Mouse (Mus musculus) hindbrain, postnatal 0 days (tissue): ENCODE data around the gene Pgm5. TPM values are rescaled to one million over a fixed set of nuclear protein-coding genes. Genes with fewer than 3 reads are reported as not detected.

Experiments
- ATAC-seq: fragments of 200-750 bp; cut with Nextera tagmentation; 2 replicates; pipeline ENCODE4 v1.8.0; 2017; ENCODE audit warnings: mild to moderate bottlenecking, moderate TSS enrichment, moderate library complexity
- DNase-seq: peaks from one replicate; pipeline ENCODE4 v3.0.0-alpha.2; 2015; ENCODE audit warnings: low spot score
- H3K27ac ChIP-seq: fragments of 300-500 bp; sonication (generic); 2 replicates; pipeline ENCODE4 v1.5.1; 2014; ENCODE audit warnings: mild to moderate bottlenecking
- H3K27me3 ChIP-seq: fragments of 300-500 bp; sonication (generic); 2 replicates; pipeline ENCODE4 v1.6.1; 2014; ENCODE audit warnings: low read length, mixed read lengths; ENCODE audit not compliant: insufficient read depth
- H3K36me3 ChIP-seq: fragments of 300-500 bp; sonication (generic); 2 replicates; pipeline ENCODE4 v1.6.1; 2014; ENCODE audit warnings: low read length, mixed read lengths; ENCODE audit not compliant: insufficient read depth
- H3K4me1 ChIP-seq: fragments of 300-500 bp; sonication (generic); 2 replicates; pipeline ENCODE4 v1.6.1; 2014; ENCODE audit warnings: antibody characterized with exemption, low read length, mixed read lengths; ENCODE audit not compliant: insufficient read depth
- H3K4me2 ChIP-seq: fragments of 300-500 bp; sonication (generic); 2 replicates; pipeline ENCODE4 v1.6.1; 2014; ENCODE audit warnings: low read depth, mild to moderate bottlenecking, low read length, moderate library complexity, mixed read lengths
- H3K4me3 ChIP-seq: fragments of 300-500 bp; sonication (generic); 2 replicates; pipeline ENCODE4 v1.5.1; 2014; ENCODE audit warnings: low read length
- H3K9ac ChIP-seq: fragments of 300-500 bp; sonication (generic); replicated peaks from 2 replicates; pipeline ENCODE4 v1.6.1; 2014; ENCODE audit warnings: mild to moderate bottlenecking, low read length, moderate library complexity, mixed read lengths
- H3K9me3 ChIP-seq: fragments of 300-500 bp; sonication (generic); 2 replicates; pipeline ENCODE4 v1.6.1; 2016; ENCODE audit warnings: low read length, mixed read lengths
- CTCF ChIP-seq: IDR thresholded peaks from 2 replicates; pipeline ENCODE4 v1.5.1; 2016; ENCODE audit warnings: antibody characterized with exemption, control low read depth, low read depth
- WGBS: fragments of 180-500 bp; shearing (Covaris S2); extraction: QIAGEN DNeasy Blood & Tissue Kit; methylation state at CpG from one replicate; pipeline ENCODE4 v1.1.7; 2014; 5-methylcytosine and 5-hydroxymethylcytosine counted together
- polyA plus RNA-seq: library from polyadenylated mRNA; unstranded; fragments of >200 nt; fragmentation: Nextera tagmentation; extraction: Ambion mirVana; gene quantifications from 2 replicates; pipeline ENCODE4 v1.2.1, GENCODE M21; 2015
- total RNA-seq: library from RNA; depleted of rRNA; stranded (reverse); fragments of >200 nt; gene quantifications from 2 replicates; pipeline ENCODE4 v1.2.3, GENCODE M21; 2014

The Pgm5 gene
- total and polyA plus RNA-seq, 2 experiments from 2014 or later = 2.1 to 33.3 TPM

DNA sequence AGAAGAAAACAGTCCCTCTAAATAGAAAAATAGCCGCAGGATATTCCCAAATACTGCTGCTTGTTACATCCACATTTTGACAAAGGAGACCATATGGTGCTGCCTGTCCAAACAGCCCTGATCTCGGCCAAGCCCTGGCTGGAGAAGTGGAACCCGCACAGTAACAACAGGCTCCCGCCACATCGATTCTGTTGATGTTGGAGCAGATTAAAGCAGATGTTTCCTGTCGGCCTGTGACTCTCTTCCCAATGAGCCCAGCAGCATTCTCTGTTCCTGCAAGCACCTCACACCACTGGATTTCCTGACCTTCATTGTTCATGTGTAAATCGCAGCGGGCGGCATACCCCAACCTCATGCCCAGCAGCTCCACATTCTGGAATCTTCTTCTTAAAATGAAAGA lies 64.0 kb downstream of the Pgm5 start:
- TF ChIP-seq CTCF = no peak
- H3K36me3 ChIP-seq = no peaks in the 10 kb centered on the region
- no peaks in the 10 kb centered on the region for H3K9me3 ChIP-seq
- no peak overlapping the region for H3K4me3 ChIP-seq
- H3K27ac ChIP-seq = no peak overlapping the region
- 59% methylated on average over 9 of the region's 9 CpGs for WGBS
- DNase-seq = no peak
- no peak overlapping the region for H3K4me2 ChIP-seq
- ATAC-seq = no peak
- H3K27me3 ChIP-seq = no peaks in the 10 kb centered on the region
- H3K9ac ChIP-seq = no peak overlapping the region
- no peaks in the 10 kb centered on the region for H3K4me1 ChIP-seq

DNA sequence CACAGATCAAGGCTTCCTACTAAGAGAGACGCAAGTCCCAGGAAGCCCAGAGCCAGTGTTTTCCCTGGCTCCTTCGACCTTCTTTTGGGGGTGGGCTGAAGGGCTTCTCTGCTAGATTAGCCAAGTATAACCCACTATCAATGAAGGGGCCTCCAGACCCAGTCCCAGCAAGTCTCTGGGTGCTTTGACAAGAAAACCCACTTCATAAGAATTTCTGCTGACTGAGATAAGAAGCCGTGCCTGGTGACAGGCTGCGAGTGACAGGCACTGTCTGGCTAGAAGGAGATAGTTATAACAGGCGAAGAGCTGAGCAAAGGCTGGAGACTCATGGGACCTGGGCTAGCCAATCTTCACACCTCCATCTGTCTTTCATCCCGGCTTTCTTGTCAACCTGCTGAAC lies 67.3 kb downstream of the Pgm5 start:
- no peaks in the 10 kb centered on the region for H3K4me1 ChIP-seq
- H3K4me2 ChIP-seq = no peak overlapping the region
- DNase-seq = no peak
- ATAC-seq = no peak
- no peak overlapping the region for H3K4me3 ChIP-seq
- H3K9me3 ChIP-seq = no peaks in the 10 kb centered on the region
- WGBS = 71% methylated on average over 6 of the region's 6 CpGs
- no peak overlapping the region for H3K27ac ChIP-seq
- no peak for TF ChIP-seq CTCF
- no peaks in the 10 kb centered on the region for H3K27me3 ChIP-seq
- no peak overlapping the region for H3K9ac ChIP-seq
- no peaks in the 10 kb centered on the region for H3K36me3 ChIP-seq

DNA sequence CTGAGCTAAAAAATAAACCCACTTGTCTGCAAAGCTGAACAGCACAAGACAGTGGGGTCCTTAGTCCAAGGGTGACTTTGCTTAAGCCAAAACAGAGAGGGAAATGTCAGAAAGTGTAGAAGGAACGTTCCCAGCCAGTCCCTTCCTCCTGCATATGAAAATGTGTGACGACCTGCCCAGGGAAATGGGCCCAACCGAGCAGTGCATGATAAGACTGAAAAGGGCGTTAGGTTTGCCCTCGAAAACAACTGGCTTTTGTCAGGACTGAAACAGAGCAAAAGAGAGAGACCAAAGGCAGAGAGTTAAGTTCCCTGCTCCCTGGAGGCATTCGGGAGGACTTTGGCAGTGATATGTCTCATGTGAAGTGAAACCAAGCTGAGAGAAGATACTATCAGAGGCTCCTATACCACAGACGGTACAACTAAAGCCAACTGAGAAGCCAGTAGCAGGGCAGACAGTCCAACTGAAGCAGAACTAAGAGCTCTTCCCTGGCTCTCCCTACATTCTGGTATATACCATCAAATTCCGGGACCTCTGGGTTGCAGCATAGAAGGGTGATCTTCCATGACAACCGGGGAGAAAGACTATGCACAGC lies 68.0 kb downstream of the Pgm5 start:
- Histone ChIP-seq H3K4me2 (no peak overlapping the region), H3K27me3 (no peaks in the 10 kb centered on the region), H3K9me3 (no peaks in the 10 kb centered on the region), H3K4me1 (no peaks in the 10 kb centered on the region), H3K4me3 (no peak overlapping the region), H3K9ac (no peak overlapping the region), H3K36me3 (no peaks in the 10 kb centered on the region), H3K27ac (no peak overlapping the region)
- no peak for ATAC-seq
- DNase-seq = no peak
- TF ChIP-seq CTCF = no peak
- WGBS = 79% methylated on average over 9 of the region's 9 CpGs

DNA sequence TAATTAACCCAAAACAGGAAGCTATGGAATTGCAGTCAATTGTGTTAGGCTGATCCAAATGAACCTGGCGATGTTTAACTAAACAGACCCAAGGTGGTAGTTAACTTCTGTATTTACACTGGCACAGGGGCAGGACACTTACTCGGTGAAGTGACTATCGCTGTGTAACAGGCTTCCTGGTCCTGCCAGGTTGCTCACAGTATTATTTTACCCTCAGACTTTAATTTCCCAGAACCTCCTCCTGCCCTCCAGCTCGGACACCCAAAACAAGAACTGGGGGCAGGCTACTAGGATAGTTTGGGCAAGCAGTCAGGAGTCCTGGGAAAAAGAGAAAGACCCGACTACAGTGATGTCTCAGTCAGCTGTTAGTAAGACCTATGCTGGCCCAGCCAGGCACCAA lies 68.8 kb downstream of the Pgm5 start:
- no peak overlapping the region for H3K4me3 ChIP-seq
- H3K4me1 ChIP-seq = no peaks in the 10 kb centered on the region
- H3K36me3 ChIP-seq = no peaks in the 10 kb centered on the region
- H3K27ac ChIP-seq = no peak overlapping the region
- H3K27me3 ChIP-seq = no peaks in the 10 kb centered on the region
- DNase-seq = no peak
- 84% methylated on average over 5 of the region's 5 CpGs for WGBS
- TF ChIP-seq CTCF = no peak
- no peaks in the 10 kb centered on the region for H3K9me3 ChIP-seq
- ATAC-seq = no peak
- no peak overlapping the region for H3K4me2 ChIP-seq
- H3K9ac ChIP-seq = no peak overlapping the region

DNA sequence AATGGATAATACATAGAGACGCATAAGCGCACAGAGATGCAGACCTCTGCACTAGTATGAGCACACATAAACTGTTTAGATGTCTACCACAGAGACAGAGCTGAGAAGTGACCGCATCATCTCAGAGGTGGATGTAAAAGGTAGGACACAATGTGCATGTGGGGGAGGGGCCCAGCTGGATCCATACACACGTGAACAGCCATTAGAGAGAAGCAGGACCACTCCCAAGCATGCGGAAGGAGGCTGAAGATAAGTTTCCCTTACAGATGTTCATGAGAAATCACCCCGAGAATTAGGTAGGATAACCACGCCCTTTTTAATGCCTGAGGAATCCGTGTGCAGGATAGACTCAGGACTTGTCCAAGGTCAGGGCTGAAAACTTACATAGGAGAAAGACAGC lies 75.8 kb downstream of the Pgm5 start:
- WGBS = 87% methylated on average over 8 of the region's 8 CpGs
- no peak for TF ChIP-seq CTCF

DNA sequence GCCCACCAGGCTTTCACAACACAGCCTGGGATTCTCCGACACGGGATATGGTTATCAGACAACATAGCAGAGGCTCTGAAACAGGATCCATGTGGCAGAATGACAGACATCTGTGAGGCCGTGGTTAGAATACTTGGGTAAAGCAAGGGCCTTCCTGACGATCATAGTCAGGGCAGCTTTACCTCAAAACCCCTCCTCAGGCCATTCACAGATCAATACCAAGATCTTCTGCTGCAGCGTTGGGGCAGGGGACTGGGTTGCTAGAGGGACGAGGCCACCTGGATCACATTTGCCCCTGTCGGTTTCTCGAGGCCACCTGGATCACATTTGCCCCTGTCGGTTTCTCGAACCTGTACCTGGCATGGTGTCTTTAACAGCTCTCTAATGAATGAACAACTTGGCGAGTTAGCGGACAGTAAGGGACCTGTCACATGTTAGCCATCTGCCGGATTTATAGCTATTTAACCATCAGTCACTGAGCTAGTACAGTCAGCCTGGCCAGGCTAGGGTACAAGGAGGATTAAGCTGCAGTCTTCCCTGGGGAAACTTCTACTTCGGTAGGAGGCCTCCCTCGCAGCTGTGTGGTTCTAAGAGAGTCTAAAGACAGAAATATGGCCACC lies 76.5 kb downstream of the Pgm5 start:
- Histone ChIP-seq H3K9ac (no peak overlapping the region), H3K9me3 (no peaks in the 10 kb centered on the region), H3K4me1 (peaks cover 2% of the 10 kb centered on the region; the same call in 1 of the 2 replicates), H3K4me3 (no peak overlapping the region), H3K36me3 (no peaks in the 10 kb centered on the region), H3K27me3 (no peaks in the 10 kb centered on the region), H3K4me2 (no peak overlapping the region), H3K27ac (no peak overlapping the region)
- DNase-seq (peak; percentile 37), ATAC-seq (peak; percentile 63; the same call in 1 of the 2 replicates)
- 63% methylated on average over 15 of the region's 15 CpGs for WGBS
- TF ChIP-seq CTCF = no peak

More for the DNA sequence above, 75.8 kb downstream of the Pgm5 start:
- Histone ChIP-seq H3K27me3 (no peaks in the 10 kb centered on the region), H3K36me3 (no peaks in the 10 kb centered on the region), H3K9ac (no peak overlapping the region), H3K4me1 (peaks cover 2% of the 10 kb centered on the region; the same call in 1 of the 2 replicates), H3K4me2 (no peak overlapping the region), H3K27ac (no peak overlapping the region), H3K9me3 (no peaks in the 10 kb centered on the region), H3K4me3 (no peak overlapping the region)
- DNase-seq (no peak), ATAC-seq (no peak)

DNA sequence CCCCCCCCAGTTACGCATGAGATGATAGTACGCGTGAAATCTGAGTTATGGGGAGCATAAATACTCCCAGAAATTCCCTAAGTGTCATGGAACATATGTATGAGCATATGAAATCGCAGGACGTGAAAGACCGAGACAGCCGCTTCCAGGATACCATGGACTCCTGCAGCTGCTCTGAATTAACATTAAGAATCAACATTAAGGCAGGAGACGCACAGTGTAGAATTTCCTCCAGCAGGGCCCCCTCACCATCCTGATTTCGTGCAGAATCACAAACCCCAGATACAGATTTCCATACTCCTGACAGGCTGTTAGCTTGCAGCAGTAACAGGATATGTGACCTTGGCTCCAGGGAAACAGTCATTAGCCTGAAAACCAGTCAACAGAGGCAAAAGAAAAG lies 77.9 kb downstream of the Pgm5 start:
- ATAC-seq (no peak), DNase-seq (peak; percentile 32)
- WGBS = 38% methylated on average over 9 of the region's 9 CpGs
- Histone ChIP-seq H3K9ac (no peak overlapping the region), H3K9me3 (no peaks in the 10 kb centered on the region), H3K4me3 (no peak overlapping the region), H3K4me1 (peaks cover 7% of the 10 kb centered on the region; the same call in 1 of the 2 replicates), H3K27me3 (no peaks in the 10 kb centered on the region), H3K36me3 (no peaks in the 10 kb centered on the region), H3K4me2 (no peak overlapping the region), H3K27ac (peak overlapping the region; percentile 7; the same call in 1 of the 2 replicates)
- TF ChIP-seq CTCF = no peak
